Mouse (Mus musculus): ENCODE data around the gene Nfs1.

- TF ChIP-seq POLR2A (IDR thresholded peaks at IDR 0.05; ENCODE audit: low read depth, low read length) (no peak), CTCF (conservative IDR thresholded peaks at IDR 0.05; ENCODE audit: insufficient read depth, insufficient read length, low read depth, low read length) (peak; percentile 49)
Observed at GRCm38 (mm10) chr2:156135695-156136094, 8.3 kb downstream of the Nfs1 start.

All from kidney, adult 2 months (tissue).